Mouse (Mus musculus): ENCODE measurements at regions not wholly inside any gene's neighbourhood (a gene's known extent, or its start where the extent isn't known, plus 50 kb on each side); places are given as distances from the start of the nearest gene placed in this dataset.

DNA sequence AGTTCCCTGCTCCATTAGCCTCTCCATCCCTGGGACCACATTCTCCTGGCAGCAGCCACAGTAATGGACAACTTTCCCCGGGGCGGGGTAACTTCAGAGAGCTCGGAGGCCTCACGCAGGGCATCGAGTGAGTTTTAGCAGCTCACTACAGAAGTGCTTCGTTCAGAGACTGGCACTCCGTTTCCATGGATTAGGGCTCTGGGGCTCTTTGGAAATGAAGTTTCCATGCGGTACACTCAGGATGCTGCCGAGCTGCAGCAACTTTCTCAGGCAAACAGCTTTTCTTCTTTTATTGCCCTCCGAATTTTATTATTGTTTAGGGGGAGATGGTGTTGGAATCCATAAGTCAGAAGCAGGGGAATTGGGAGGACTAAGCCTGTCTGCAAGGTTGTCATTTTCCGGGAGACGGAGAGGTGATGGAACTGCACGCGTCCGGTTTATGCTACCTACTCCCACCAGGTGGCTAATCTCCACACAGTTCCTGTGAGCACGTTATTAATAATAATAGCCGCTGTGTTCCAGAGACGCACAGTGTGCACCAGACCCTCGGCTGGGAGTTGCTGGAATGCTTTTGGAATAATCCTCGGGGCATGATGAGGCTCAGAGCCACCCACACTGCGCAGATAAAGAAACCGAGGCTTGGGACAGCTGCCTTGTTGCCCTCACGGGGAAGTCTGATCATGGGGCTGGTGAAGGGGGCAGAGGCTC, 460.4 kb upstream of the 3110018I06Rik start:
- H3K4me3 ChIP-seq = no peak overlapping the region
- H3K4me2 ChIP-seq (replicated peaks) = peak overlapping the region; percentile 18
- WGBS = 40% methylated on average over 23 of the region's 23 CpGs
- no peaks in the 10 kb centered on the region for H3K9me3 ChIP-seq
- ATAC-seq (ENCODE audit: low FRiP score, low read depth) = no peak
- H3K27me3 ChIP-seq = peaks cover 6% of the 10 kb centered on the region
- H3K36me3 ChIP-seq = no peaks in the 10 kb centered on the region
- peaks cover 11% of the 10 kb centered on the region; the same call in 1 of the 2 replicates for H3K4me1 ChIP-seq
- no peak overlapping the region for H3K27ac ChIP-seq (replicated peaks)
- no peak overlapping the region for H3K9ac ChIP-seq (replicated peaks)

DNA sequence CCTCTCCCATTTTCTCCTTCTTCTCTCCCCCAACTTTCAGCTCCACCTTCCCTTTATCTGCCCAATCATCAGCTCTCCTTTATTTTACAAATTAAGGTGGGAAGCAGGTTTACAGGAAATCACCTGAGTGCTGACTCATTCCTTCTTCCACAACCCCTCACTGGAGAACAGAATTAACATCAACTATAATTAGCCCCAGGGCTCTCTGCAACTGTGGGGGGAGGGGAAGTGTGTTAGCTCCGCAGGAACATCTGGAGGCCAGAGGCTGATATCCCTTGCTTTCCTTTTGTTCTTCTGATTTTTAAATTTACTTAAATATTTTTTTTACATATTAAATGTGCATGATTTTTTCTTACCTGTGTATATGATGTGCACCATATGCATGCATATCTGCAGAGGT, 459.4 kb upstream of the 3110018I06Rik start:
- H3K27ac ChIP-seq (replicated peaks) = no peak overlapping the region
- H3K4me3 ChIP-seq = no peak overlapping the region
- 52% methylated on average over 1 of the region's 1 CpGs for WGBS
- no peak overlapping the region for H3K4me2 ChIP-seq (replicated peaks)
- H3K4me1 ChIP-seq = peaks cover 11% of the 10 kb centered on the region; the same call in 1 of the 2 replicates
- ATAC-seq (ENCODE audit: low FRiP score, low read depth) = no peak
- no peaks in the 10 kb centered on the region for H3K9me3 ChIP-seq
- peaks cover 6% of the 10 kb centered on the region for H3K27me3 ChIP-seq
- H3K9ac ChIP-seq (replicated peaks) = no peak overlapping the region
- no peaks in the 10 kb centered on the region for H3K36me3 ChIP-seq

GRCm38 (mm10) chr12:107036357-107036756, 452.1 kb upstream of the 3110018I06Rik start:
- H3K27me3 ChIP-seq = no peaks in the 10 kb centered on the region
- no peaks in the 10 kb centered on the region for H3K9me3 ChIP-seq
- no peak overlapping the region for H3K9ac ChIP-seq (replicated peaks)
- no peak overlapping the region for H3K27ac ChIP-seq (replicated peaks)
- 70% methylated on average over 6 of the region's 6 CpGs for WGBS
- no peak overlapping the region for H3K4me2 ChIP-seq (replicated peaks)
- no peaks in the 10 kb centered on the region for H3K4me1 ChIP-seq
- H3K4me3 ChIP-seq = no peak overlapping the region
- H3K36me3 ChIP-seq = no peaks in the 10 kb centered on the region
- no peak for ATAC-seq (ENCODE audit: low FRiP score, low read depth)

- Histone ChIP-seq H3K4me3 (no peak overlapping the region), H3K4me1 (peaks cover 9% of the 10 kb centered on the region), H3K36me3 (no peaks in the 10 kb centered on the region), H3K9ac (replicated peaks) (no peak overlapping the region), H3K27ac (replicated peaks) (no peak overlapping the region), H3K27me3 (no peaks in the 10 kb centered on the region), H3K9me3 (no peaks in the 10 kb centered on the region), H3K4me2 (replicated peaks) (no peak overlapping the region)
- no peak for ATAC-seq (ENCODE audit: low FRiP score, low read depth)
- WGBS = 64% methylated on average over 13 of the region's 13 CpGs
Observed at GRCm38 (mm10) chr12:107041927-107042652, 446.3 kb upstream of the 3110018I06Rik start.

- Histone ChIP-seq H3K9ac (replicated peaks) (no peak overlapping the region), H3K4me3 (no peak overlapping the region), H3K27ac (replicated peaks) (no peak overlapping the region), H3K36me3 (no peaks in the 10 kb centered on the region), H3K27me3 (no peaks in the 10 kb centered on the region), H3K9me3 (no peaks in the 10 kb centered on the region), H3K4me2 (replicated peaks) (no peak overlapping the region), H3K4me1 (peaks cover 9% of the 10 kb centered on the region)
- WGBS = 88% methylated on average over 3 of the region's 3 CpGs
- no peak for ATAC-seq (ENCODE audit: low FRiP score, low read depth)
Observed at GRCm38 (mm10) chr12:107046496-107046895, 441.9 kb upstream of the 3110018I06Rik start.

GRCm38 (mm10) chr12:107047059-107047531, 441.3 kb upstream of the 3110018I06Rik start:
- H3K27ac ChIP-seq (replicated peaks) = no peak overlapping the region
- peaks cover 6% of the 10 kb centered on the region for H3K4me1 ChIP-seq
- H3K4me2 ChIP-seq (replicated peaks) = no peak overlapping the region
- no peak for ATAC-seq (ENCODE audit: low FRiP score, low read depth)
- no peak overlapping the region for H3K4me3 ChIP-seq
- no peaks in the 10 kb centered on the region for H3K36me3 ChIP-seq
- H3K9ac ChIP-seq (replicated peaks) = no peak overlapping the region
- 56% methylated on average over 13 of the region's 13 CpGs for WGBS
- H3K27me3 ChIP-seq = no peaks in the 10 kb centered on the region
- no peaks in the 10 kb centered on the region for H3K9me3 ChIP-seq

- no peak for ATAC-seq (ENCODE audit: low FRiP score, low read depth)
Observed at GRCm38 (mm10) chr12:107050891-107051635, 437.4 kb upstream of the 3110018I06Rik start.

DNA sequence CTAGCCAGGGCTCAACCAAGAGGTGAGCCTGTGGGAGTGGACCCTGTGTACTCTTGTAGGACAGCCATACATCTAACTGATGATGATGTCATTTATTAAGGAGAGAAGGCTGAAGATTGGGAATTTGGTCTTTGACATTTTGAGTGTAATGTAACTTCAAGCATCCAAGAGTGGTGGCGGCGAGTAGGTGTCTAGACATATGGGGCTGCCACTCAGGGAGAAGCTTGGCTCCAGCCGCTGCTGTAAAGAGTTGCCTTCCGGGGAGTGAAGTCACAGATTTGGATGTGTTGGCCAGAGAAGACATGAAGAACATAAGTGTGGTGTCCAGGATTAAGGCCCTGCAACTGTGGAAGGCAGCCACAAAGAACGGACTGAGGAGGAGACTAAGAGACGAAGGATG, 436.3 kb upstream of the 3110018I06Rik start:
- Histone ChIP-seq H3K9me3 (no peaks in the 10 kb centered on the region), H3K4me1 (no peaks in the 10 kb centered on the region; the same call in 1 of the 2 replicates), H3K4me3 (no peak overlapping the region), H3K4me2 (replicated peaks) (no peak overlapping the region), H3K36me3 (no peaks in the 10 kb centered on the region), H3K27ac (replicated peaks) (no peak overlapping the region), H3K27me3 (no peaks in the 10 kb centered on the region), H3K9ac (replicated peaks) (no peak overlapping the region)
- ATAC-seq (ENCODE audit: low FRiP score, low read depth) = no peak
- WGBS = 90% methylated on average over 6 of the region's 6 CpGs

More at GRCm38 (mm10) chr12:107050891-107051635, 437.4 kb upstream of the 3110018I06Rik start:
- H3K9ac ChIP-seq (replicated peaks) = no peak overlapping the region
- 84% methylated on average over 7 of the region's 7 CpGs for WGBS
- H3K27ac ChIP-seq (replicated peaks) = no peak overlapping the region
- no peak overlapping the region for H3K4me2 ChIP-seq (replicated peaks)
- no peak overlapping the region for H3K4me3 ChIP-seq
- no peaks in the 10 kb centered on the region for H3K9me3 ChIP-seq
- H3K36me3 ChIP-seq = no peaks in the 10 kb centered on the region
- H3K4me1 ChIP-seq = no peaks in the 10 kb centered on the region; the same call in 1 of the 2 replicates
- no peaks in the 10 kb centered on the region for H3K27me3 ChIP-seq

DNA sequence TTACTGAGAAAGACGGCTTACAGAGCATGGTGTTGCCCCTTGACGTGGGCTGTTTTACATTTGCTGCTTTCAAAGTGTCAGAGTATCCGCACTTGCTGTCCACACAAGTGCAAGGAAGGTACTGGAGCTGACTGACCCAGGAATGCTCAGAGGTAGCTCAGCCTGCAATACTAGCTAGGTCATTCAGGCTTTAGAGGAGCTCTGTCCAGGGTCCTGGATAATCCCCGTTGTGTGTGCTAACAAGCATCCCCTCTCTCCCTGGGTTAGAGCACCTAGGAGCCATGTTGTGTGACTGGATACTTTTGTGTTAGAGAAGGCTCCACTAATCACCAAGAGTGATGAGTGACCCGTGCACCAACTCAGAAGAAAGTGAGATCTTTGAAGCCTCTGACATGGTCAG, 431.9 kb upstream of the 3110018I06Rik start:
- no peak overlapping the region for H3K4me2 ChIP-seq (replicated peaks)
- no peak overlapping the region for H3K27ac ChIP-seq (replicated peaks)
- WGBS = 50% methylated on average over 5 of the region's 5 CpGs
- H3K27me3 ChIP-seq = no peaks in the 10 kb centered on the region
- no peaks in the 10 kb centered on the region for H3K36me3 ChIP-seq
- no peak for ATAC-seq (ENCODE audit: low FRiP score, low read depth)
- no peaks in the 10 kb centered on the region; the same call in 1 of the 2 replicates for H3K4me1 ChIP-seq
- H3K9ac ChIP-seq (replicated peaks) = no peak overlapping the region
- H3K4me3 ChIP-seq = no peak overlapping the region
- no peaks in the 10 kb centered on the region for H3K9me3 ChIP-seq

DNA sequence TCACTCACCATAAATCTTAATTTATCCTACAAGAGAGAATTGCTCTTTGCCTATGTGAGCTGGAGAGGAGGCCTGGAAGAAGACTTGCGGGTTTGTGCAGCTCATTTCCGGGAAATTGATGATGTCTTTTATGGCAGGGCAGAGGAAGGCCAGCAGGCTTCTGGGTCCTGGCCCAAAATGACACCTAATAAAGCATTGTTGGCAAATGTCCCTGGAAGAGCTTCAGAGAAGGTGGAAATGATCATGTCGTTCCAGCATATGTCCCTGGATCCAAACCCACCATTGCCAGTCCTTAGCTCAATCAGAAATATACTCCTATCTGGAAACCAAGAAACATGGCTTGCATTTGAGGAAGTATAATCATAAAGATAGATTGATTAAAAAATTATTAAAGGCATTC, 427.9 kb upstream of the 3110018I06Rik start:
- 87% methylated on average over 3 of the region's 3 CpGs for WGBS
- ATAC-seq (ENCODE audit: low FRiP score, low read depth) = no peak

GRCm38 (mm10) chr12:107067346-107067745, 421.1 kb upstream of the 3110018I06Rik start:
- H3K27me3 ChIP-seq = no peaks in the 10 kb centered on the region
- H3K9ac ChIP-seq (replicated peaks) = no peak overlapping the region
- no peak overlapping the region for H3K4me3 ChIP-seq
- no peak overlapping the region for H3K27ac ChIP-seq (replicated peaks)
- peaks cover 4% of the 10 kb centered on the region for H3K9me3 ChIP-seq
- no peaks in the 10 kb centered on the region for H3K36me3 ChIP-seq
- H3K4me1 ChIP-seq = no peaks in the 10 kb centered on the region
- no peak overlapping the region for H3K4me2 ChIP-seq (replicated peaks)
- no peak for ATAC-seq (ENCODE audit: low FRiP score, low read depth)
- 86% methylated on average over 2 of the region's 2 CpGs for WGBS

More for the DNA sequence above, 427.9 kb upstream of the 3110018I06Rik start:
- Histone ChIP-seq H3K9ac (replicated peaks) (no peak overlapping the region), H3K36me3 (no peaks in the 10 kb centered on the region), H3K4me2 (replicated peaks) (no peak overlapping the region), H3K4me1 (no peaks in the 10 kb centered on the region; the same call in 1 of the 2 replicates), H3K9me3 (peaks cover 6% of the 10 kb centered on the region), H3K27ac (replicated peaks) (no peak overlapping the region), H3K4me3 (no peak overlapping the region), H3K27me3 (no peaks in the 10 kb centered on the region)

- Histone ChIP-seq H3K9me3 (no peaks in the 10 kb centered on the region), H3K27ac (replicated peaks) (no peak overlapping the region), H3K4me3 (no peak overlapping the region), H3K4me1 (peaks cover 39% of the 10 kb centered on the region), H3K9ac (replicated peaks) (no peak overlapping the region), H3K4me2 (replicated peaks) (no peak overlapping the region), H3K36me3 (no peaks in the 10 kb centered on the region), H3K27me3 (no peaks in the 10 kb centered on the region)
- WGBS = 70% methylated on average over 10 of the region's 10 CpGs
- no peak for ATAC-seq (ENCODE audit: low FRiP score, low read depth)
Observed at GRCm38 (mm10) chr12:107082541-107082940, 405.9 kb upstream of the 3110018I06Rik start.

Measured in midbrain, embryonic 12.5 days (tissue).